Mouse (Mus musculus) MEL (cell line): ENCODE measurements around the gene Snd1. TPM values are rescaled to one million over a fixed set of nuclear protein-coding genes. Genes with fewer than 3 reads are reported as not detected.

Experiments
- DNase-seq: peaks from one replicate; pipeline ENCODE4 v3.0.0; 2011; ENCODE audit warnings: low read depth, low spot score
- H3K27ac ChIP-seq: 2 replicates; pipeline ENCODE4 v1.5.1; 2012; ENCODE audit warnings: low read depth, mild to moderate bottlenecking, control low read depth, low read length, moderate library complexity; ENCODE audit not compliant: control insufficient read depth
- H3K27me3 ChIP-seq, 2 experiments: fragments of 150-350 bp in 1 of 2; sonication (generic) in 1 of 2; 2 replicates each; pipeline ENCODE4 v1.6.1; 2012; ENCODE audit warnings: low read length in 2 of 2, mild to moderate bottlenecking in 2 of 2, improper control_type of control experiment in 1 of 2, moderate library complexity in 1 of 2; ENCODE audit not compliant: insufficient read depth in 2 of 2, control insufficient read depth in 1 of 2
- H3K36me3 ChIP-seq, 2 experiments: 2 replicates each; pipeline ENCODE4 v1.6.1; 2012 to 2014; ENCODE audit warnings: low read length in 2 of 2, improper control_type of control experiment in 1 of 2, inconsistent platforms in 1 of 2, mild to moderate bottlenecking in 1 of 2; ENCODE audit not compliant: insufficient read depth in 2 of 2, control insufficient read depth in 1 of 2
- H3K4me1 ChIP-seq, 2 experiments: fragments of 150-350 bp in 1 of 2; sonication (generic) in 1 of 2; 2 replicates each; pipeline ENCODE4 v1.6.1; 2012; ENCODE audit warnings: low read length in 2 of 2, improper control_type of control experiment in 1 of 2, mild to moderate bottlenecking in 1 of 2; ENCODE audit not compliant: insufficient read depth in 2 of 2, control insufficient read depth in 1 of 2
- H3K4me3 ChIP-seq, 2 experiments: fragments of 150-350 bp in 1 of 2; sonication (generic) in 1 of 2; 2 replicates each; pipeline ENCODE4 v1.5.1; 2012; ENCODE audit warnings: low read depth in 2 of 2, low read length in 2 of 2, mild to moderate bottlenecking in 2 of 2, moderate library complexity in 2 of 2, control low read depth in 1 of 2, improper control_type of control experiment in 1 of 2; ENCODE audit not compliant: control insufficient read depth in 1 of 2, insufficient read depth in 1 of 2
- H3K79me2 ChIP-seq: 2 replicates; pipeline ENCODE4 v1.6.1; 2012; ENCODE audit warnings: mild to moderate bottlenecking, low read length, moderate library complexity; ENCODE audit not compliant: control insufficient read depth, poor library complexity, insufficient read depth
- H3K9ac ChIP-seq: 2 replicates; pipeline ENCODE4 v1.6.1; 2012; ENCODE audit warnings: low read depth, mild to moderate bottlenecking, control low read depth, low read length, moderate library complexity; ENCODE audit not compliant: control insufficient read depth, poor library complexity, severe bottlenecking
- H3K9me3 ChIP-seq: fragments of 150-350 bp; sonication (generic); replicated peaks from 2 replicates; pipeline ENCODE4 v1.6.1; 2012; ENCODE audit warnings: mild to moderate bottlenecking, low read length, improper control_type of control experiment, moderate library complexity; ENCODE audit not compliant: insufficient read depth
- BHLHE40 ChIP-seq: IDR thresholded peaks from 2 replicates; pipeline ENCODE4 v1.6.1; 2012; ENCODE audit warnings: low read depth, mild to moderate bottlenecking, inconsistent platforms, low read length, improper control_type of control experiment, borderline replicate concordance
- CHD1 ChIP-seq: IDR thresholded peaks from 2 replicates; pipeline ENCODE4 v1.6.1; 2012; ENCODE audit warnings: low read depth, mild to moderate bottlenecking, inconsistent platforms, low read length, improper control_type of control experiment
- CHD2 ChIP-seq: IDR thresholded peaks from 2 replicates; pipeline ENCODE4 v1.6.1; 2011; ENCODE audit warnings: low read length, improper control_type of control experiment
- CTCF ChIP-seq, 3 experiments: IDR thresholded peaks in 2 of 3; conservative IDR thresholded peaks in 1 of 3; 2 replicates each; pipeline ENCODE4 v1.5.1; 2011 to 2012; ENCODE audit warnings: low read length in 3 of 3, low read depth in 2 of 3, mild to moderate bottlenecking in 2 of 3, improper control_type of control experiment in 1 of 3, inconsistent platforms in 1 of 3, mixed read lengths in 1 of 3, moderate library complexity in 1 of 3; ENCODE audit not compliant: control insufficient read depth in 1 of 3, insufficient read depth in 1 of 3, poor library complexity in 1 of 3, severe bottlenecking in 1 of 3
- ELF1 ChIP-seq: IDR thresholded peaks from 2 replicates; pipeline ENCODE4 v1.6.1; 2014; ENCODE audit warnings: low read depth, mild to moderate bottlenecking, inconsistent platforms, low read length, improper control_type of control experiment, moderate library complexity
- ETS1 ChIP-seq: IDR thresholded peaks from 2 replicates; pipeline ENCODE4 v1.6.1; 2012; ENCODE audit warnings: low read depth, mild to moderate bottlenecking, inconsistent platforms, low read length, improper control_type of control experiment, moderate library complexity
- GABPA ChIP-seq: IDR thresholded peaks from 2 replicates; pipeline ENCODE4 v1.6.1; 2012; ENCODE audit warnings: low read depth, mild to moderate bottlenecking, inconsistent platforms, low read length, improper control_type of control experiment, moderate library complexity
- GATA1 ChIP-seq: IDR thresholded peaks from 2 replicates; pipeline ENCODE4 v1.6.1; 2011; ENCODE audit warnings: low read depth, low read length, improper control_type of control experiment
- JUND ChIP-seq: IDR thresholded peaks from 2 replicates; pipeline ENCODE4 v1.6.1; 2011; ENCODE audit warnings: low read depth, mild to moderate bottlenecking, improper control_type of control experiment, low read length
- KAT2A ChIP-seq: conservative IDR thresholded peaks from 2 replicates; pipeline ENCODE4 v1.6.1; 2012; ENCODE audit warnings: low read depth, low read length, improper control_type of control experiment, inconsistent platforms
- MXI1 ChIP-seq: IDR thresholded peaks from 2 replicates; pipeline ENCODE4 v1.6.1; 2011; ENCODE audit warnings: mild to moderate bottlenecking, low read depth, low read length, improper control_type of control experiment
- MYC ChIP-seq: IDR thresholded peaks from 2 replicates; pipeline ENCODE4 v1.6.1; 2011; ENCODE audit warnings: low read depth, mild to moderate bottlenecking, low read length, improper control_type of control experiment, moderate library complexity
- NELFE ChIP-seq: IDR thresholded peaks from 2 replicates; pipeline ENCODE4 v1.6.1; 2011; ENCODE audit warnings: low read depth, low read length, improper control_type of control experiment
- NRF1 ChIP-seq: IDR thresholded peaks from 2 replicates; pipeline ENCODE4 v1.6.1; 2014; ENCODE audit warnings: low read depth, mild to moderate bottlenecking, inconsistent platforms, low read length, improper control_type of control experiment, moderate library complexity; ENCODE audit not compliant: poor library complexity, insufficient read depth, severe bottlenecking
- POLR2A ChIP-seq, 2 experiments: IDR thresholded peaks; 2 replicates each; pipeline ENCODE4 v1.6.1; 2011 to 2012; ENCODE audit warnings: low read length in 2 of 2, mild to moderate bottlenecking in 2 of 2, control low read depth in 1 of 2, improper control_type of control experiment in 1 of 2, low read depth in 1 of 2, moderate library complexity in 1 of 2; ENCODE audit not compliant: control insufficient read depth in 1 of 2, insufficient read depth in 1 of 2, poor library complexity in 1 of 2
- POLR2AphosphoS2 ChIP-seq: IDR thresholded peaks from 2 replicates; pipeline ENCODE4 v1.6.1; 2011; ENCODE audit warnings: low read length, improper control_type of control experiment
- RAD21 ChIP-seq: IDR thresholded peaks from 2 replicates; pipeline ENCODE4 v1.6.1; 2011; ENCODE audit warnings: mild to moderate bottlenecking, low read depth, low read length, improper control_type of control experiment
- SIN3A ChIP-seq: IDR thresholded peaks from 2 replicates; pipeline ENCODE4 v1.6.1; 2012; ENCODE audit warnings: low read length, improper control_type of control experiment, inconsistent platforms
- SMC3 ChIP-seq: IDR thresholded peaks from 2 replicates; pipeline ENCODE4 v1.6.1; 2011; ENCODE audit warnings: low read depth, low read length, improper control_type of control experiment
- TAL1 ChIP-seq: IDR thresholded peaks from 2 replicates; pipeline ENCODE4 v1.6.1; 2012; ENCODE audit warnings: mild to moderate bottlenecking, inconsistent platforms, low read length, moderate library complexity, mixed read lengths
- UBTF ChIP-seq: IDR thresholded peaks from 2 replicates; pipeline ENCODE4 v1.6.1; 2012; ENCODE audit warnings: low read depth, mild to moderate bottlenecking, inconsistent platforms, low read length, improper control_type of control experiment, moderate library complexity, borderline replicate concordance; ENCODE audit not compliant: insufficient read depth
- USF1 ChIP-seq: IDR thresholded peaks from 2 replicates; pipeline ENCODE4 v1.6.1; 2014; ENCODE audit warnings: low read depth, mild to moderate bottlenecking, inconsistent platforms, low read length, improper control_type of control experiment, moderate library complexity
- ZC3H11A ChIP-seq: IDR thresholded peaks from 2 replicates; pipeline ENCODE4 v1.6.1; 2012; ENCODE audit warnings: low read depth, mild to moderate bottlenecking, inconsistent platforms, low read length, improper control_type of control experiment
- ZNF384 ChIP-seq: IDR thresholded peaks from 2 replicates; pipeline ENCODE4 v1.6.1; 2012; ENCODE audit warnings: low read depth, mild to moderate bottlenecking, inconsistent platforms, low read length, improper control_type of control experiment
- polyA plus RNA-seq, 2 experiments: library from polyadenylated mRNA; stranded (reverse) in 1 of 2; unstranded in 1 of 2; fragments of >175 nt in 1 of 2; fragments of >200 nt in 1 of 2; gene quantifications; 2 replicates each; pipeline versions ENCODE4 v1.2.1 to v1.2.4; 2012; ENCODE audit warnings: low replicate concordance in 2 of 2, low read depth in 1 of 2; ENCODE audit not compliant: insufficient read length in 2 of 2, insufficient read depth in 1 of 2, missing spikeins in 1 of 2
- total RNA-seq: library from RNA; depleted of rRNA; stranded (reverse); fragments of 300-350 nt; gene quantifications from 2 replicates; pipeline ENCODE4 v1.2.3, GENCODE M21; 2012

The Snd1 gene
- total and polyA plus RNA-seq, 3 experiments: 192 to 280 TPM; not detected in 1

DNA sequence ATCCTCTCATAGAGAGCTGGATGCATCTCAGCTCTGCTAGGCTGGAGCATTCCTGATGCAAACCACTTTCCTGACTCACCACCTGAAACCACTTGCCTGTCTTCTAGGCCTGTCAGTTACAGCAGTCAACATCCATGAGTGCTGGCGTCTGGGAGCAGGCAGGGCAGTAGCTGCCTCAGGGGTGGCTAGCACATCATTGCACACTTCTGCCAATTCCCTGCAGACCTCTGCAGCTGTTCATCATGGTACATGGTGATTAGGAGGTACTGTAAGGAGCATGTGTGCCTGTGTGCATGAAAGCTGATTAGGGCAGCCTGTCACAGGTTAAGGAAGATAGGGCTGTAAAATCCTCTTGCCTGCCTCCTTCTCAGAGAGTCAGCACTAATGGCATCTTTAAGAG lies 153.5 kb downstream of the Snd1 start:
- Histone ChIP-seq H3K9me3 (no peaks in the 10 kb centered on the region), H3K4me3 (no peak overlapping the region), H3K27me3 (no peaks in the 10 kb centered on the region), H3K4me1 (0 out of 4 replicates have a peak, but pooled peaks cover 0 to 4% of the 10 kb centered on the region in 2 experiments), H3K27ac (no peak overlapping the region), H3K79me2 (no peaks in the 10 kb centered on the region), H3K36me3 (peaks cover 5 to 14% of the 10 kb centered on the region in 2 experiments), H3K9ac (no peak overlapping the region)
- no peak for TF ChIP-seq BHLHE40
- TF ChIP-seq TAL1: peak; percentile 27; the same call in 1 of the 2 replicates
- TF ChIP-seq GABPA: no peak
- no peak for TF ChIP-seq NRF1
- no peak for TF ChIP-seq ELF1
- TF ChIP-seq POLR2AphosphoS2: no peak
- no peak for TF ChIP-seq KAT2A
- TF ChIP-seq SIN3A: no peak
- DNase-seq: no peak

DNA sequence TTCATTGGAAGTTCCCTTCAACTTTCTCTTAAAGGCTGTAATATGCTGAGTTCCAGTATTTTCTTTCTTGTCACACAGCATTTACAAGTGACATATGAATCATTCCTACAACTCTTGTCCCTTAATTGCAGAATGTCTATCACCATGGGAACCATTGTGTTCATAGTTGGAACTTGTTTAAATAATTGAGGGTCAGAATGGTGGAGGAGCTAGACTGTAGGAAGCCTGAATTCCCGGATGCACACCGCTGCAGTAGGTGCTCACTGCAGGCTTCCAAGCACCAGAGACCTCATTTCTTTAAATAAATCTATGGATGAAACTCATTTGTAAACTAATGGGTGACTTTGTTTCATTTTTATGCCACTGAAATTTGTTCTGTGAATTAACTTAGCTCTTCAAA lies 154.9 kb downstream of the Snd1 start:
- TF ChIP-seq NELFE (no peak), MYC (no peak), GATA1 (no peak), SMC3 (no peak), CHD1 (no peak), RAD21 (no peak)
- TF ChIP-seq, all 39 proteins: peak for 0
- no peak overlapping the region for H3K27ac ChIP-seq
- no peaks in the 10 kb centered on the region for H3K27me3 ChIP-seq
- H3K9me3 ChIP-seq: no peaks in the 10 kb centered on the region
- no peak overlapping the region for H3K9ac ChIP-seq
- no peak for DNase-seq
- H3K4me3 ChIP-seq: no peak overlapping the region
- H3K4me1 ChIP-seq: no peaks in the 10 kb centered on the region
- H3K36me3 ChIP-seq: peaks cover 0 to 14% of the 10 kb centered on the region in 2 experiments; a peak in 3 of 4 replicates
- no peaks in the 10 kb centered on the region for H3K79me2 ChIP-seq

DNA sequence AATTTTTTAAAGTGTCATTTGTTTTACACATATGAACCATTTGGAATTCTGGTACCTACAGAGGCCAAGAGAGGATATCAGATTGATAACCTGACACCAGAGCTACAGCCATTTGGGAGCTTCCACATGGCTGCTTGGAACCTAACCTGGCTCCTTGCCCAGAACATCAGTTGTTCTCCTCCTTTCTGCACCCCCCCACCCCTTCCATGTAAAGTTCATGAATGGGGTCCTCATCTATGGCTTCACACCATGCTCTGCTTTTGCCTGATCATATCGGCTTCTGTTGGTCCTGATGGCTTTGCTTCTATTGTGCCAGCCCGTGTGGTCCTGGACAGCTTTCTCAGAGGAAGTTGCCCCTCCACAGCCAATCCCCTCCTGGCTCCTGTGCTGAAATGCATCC lies 156.0 kb downstream of the Snd1 start:
- peaks cover 6 to 15% of the 10 kb centered on the region in 2 experiments for H3K36me3 ChIP-seq
- H3K4me3 ChIP-seq: no peak overlapping the region
- no peak overlapping the region for H3K9ac ChIP-seq
- DNase-seq: no peak
- no peaks in the 10 kb centered on the region for H3K9me3 ChIP-seq
- TF ChIP-seq ETS1 (no peak), USF1 (no peak), CHD1 (no peak), CHD2 (no peak), CTCF (IDR thresholded peaks at IDR 0.05 in 2 of 3, conservative IDR thresholded peaks at IDR 0.05 in 1 of 3; ENCODE audit: control insufficient read depth in 1 of 3, insufficient read depth in 1 of 3, low read depth in 2 of 3, low read length in 3 of 3, poor library complexity in 1 of 3, severe bottlenecking in 1 of 3) (no peak), GATA1 (no peak), UBTF (no peak), ZC3H11A (no peak), SMC3 (no peak), ZNF384 (no peak), GABPA (no peak), MXI1 (no peak), NELFE (no peak), POLR2AphosphoS2 (no peak), JUND (no peak), POLR2A (IDR thresholded peaks at IDR 0.05; ENCODE audit: control insufficient read depth in 1 of 2, insufficient read depth in 1 of 2, low read depth in 1 of 2, low read length in 2 of 2, poor library complexity in 1 of 2) (no peak)
- H3K79me2 ChIP-seq: no peaks in the 10 kb centered on the region
- peaks cover 0 to 4% of the 10 kb centered on the region in 2 experiments; a peak in 2 of 4 replicates for H3K4me1 ChIP-seq
- no peak overlapping the region for H3K27ac ChIP-seq
- H3K27me3 ChIP-seq: no peaks in the 10 kb centered on the region
